Mouse (Mus musculus) lung, postnatal 0 days (tissue): Measurements from ENCODE around the gene Grin2a.

ENCODE experiments used
- CTCF ChIP-seq: IDR thresholded peaks from 2 replicates; pipeline ENCODE4 v1.5.1; 2016; ENCODE audit warnings: antibody characterized with exemption, mild to moderate bottlenecking
- EP300 ChIP-seq: IDR thresholded peaks from 2 replicates; pipeline ENCODE4 v1.6.1; 2016; ENCODE audit warnings: antibody characterized with exemption, mild to moderate bottlenecking, control low read depth

GRCm38 (mm10) chr16:9527214-9527613 is 468.1 kb downstream of the Grin2a start:
- TF ChIP-seq CTCF (no peak), EP300 (no peak)
